Mouse (Mus musculus) left cerebral cortex, postnatal 14 days (tissue): ENCODE results near the gene Lcn11. TPM values are rescaled to one million over a fixed set of nuclear protein-coding genes. Genes with fewer than 3 reads are reported as not detected.
"Not testable (repeated sequence)": the region's sequence is repeated elsewhere in the genome, so short reads cannot be mapped to it uniquely, and the experiment has no call there.

Experiments used
- DNase-seq, 2 experiments: peaks; one replicate each; pipeline ENCODE4 v3.0.0; 2021 to 2022; ENCODE audit warnings: low spot score in 2 of 2, mixed read lengths in 1 of 2
- intact Hi-C: fragments of 180-260 bp; cut with DNase I; formaldehyde crosslinking; loops from one replicate; pipeline ENCODE4 v1.15.1; 2025
- total RNA-seq, 2 experiments: library from RNA; stranded (reverse); gene quantifications; 2 replicates each; pipeline ENCODE4 v1.2.3; 2021

The Lcn11 gene
- total RNA-seq, 2 experiments from 2014 or later = not detected

GRCm38 (mm10) chr2:25815748-25816147, 38.9 kb downstream of the Lcn11 start, which contains the start of gene Glt6d1:
Gene Glt6d1 (minus strand): TSS chr2:25815848.
- DNase-seq, intact Hi-C loops: not testable (repeated sequence)

- peak; percentile 24 to 61 for DNase-seq
- intact Hi-C loops = no loop called here
These were observed 46.0 kb downstream of the Lcn11 start, which contains the start of gene Lcn9 for GRCm38 (mm10) chr2:25822806-25823205. Gene Lcn9 (plus strand): TSS chr2:25823153.

- DNase-seq = no peak
- intact Hi-C loops = no loop called here
These were observed 47.9 kb downstream of the Lcn11 start for GRCm38 (mm10) chr2:25824751-25825150.

- intact Hi-C loops = no loop called here
- DNase-seq = no peak
These were observed 51.6 kb downstream of the Lcn11 start for GRCm38 (mm10) chr2:25828344-25828947.

Other genes with a start within 250 kb of the Lcn11 start
- gene Traf2, start 230.1 kb upstream of the Lcn11 start, total RNA-seq = 1 to 10 TPM; 9.1 to 9.5 TPM
- gene Edf1, start 219.2 kb upstream of the Lcn11 start, total RNA-seq = 100 to 1,000 TPM; 190 to 202 TPM
- gene Mamdc4, start 202.2 kb upstream of the Lcn11 start, total RNA-seq = 1 to 10 TPM; 1.8 to 2.1 TPM
- 100 to 1,000 TPM in 1 of 2 experiments, 10 to 100 TPM in 1; 93.5 to 105 TPM for gene Phpt1, start 201.8 kb upstream of the Lcn11 start, total RNA-seq
- gene Ajm1, start 195.3 kb upstream of the Lcn11 start, total RNA-seq = 100 to 1,000 TPM; 123 to 129 TPM
- 100 to 1,000 TPM; 117 to 118 TPM for gene Rabl6, start 168.5 kb upstream of the Lcn11 start, total RNA-seq
- gene Ccdc183, start 159.3 kb upstream of the Lcn11 start, total RNA-seq = not detected
- gene Tmem141, start 155.0 kb upstream of the Lcn11 start, total RNA-seq = 10 to 100 TPM; 27.2 to 27.7 TPM
- gene Fcna, start 149.0 kb upstream of the Lcn11 start, total RNA-seq = 1 to 10 TPM in 1 of 2 experiments, under 1 TPM in 1; 0.72 to 1.1 TPM
- gene Lcn8, start 123.9 kb upstream of the Lcn11 start, total RNA-seq = not detected
- gene Lcn5, start 119.1 kb upstream of the Lcn11 start, total RNA-seq = not detected
- not detected for gene Lcn6, start 100.2 kb upstream of the Lcn11 start, total RNA-seq
- gene Lcn10, start 94.3 kb upstream of the Lcn11 start, total RNA-seq = not detected
- not detected for gene Obp2a, start 77.0 kb upstream of the Lcn11 start, total RNA-seq
- gene Bmyc, start 70.3 kb upstream of the Lcn11 start, total RNA-seq = 10 to 100 TPM; 85.8 to 98.2 TPM
- gene Obp2b, start 40.0 kb upstream of the Lcn11 start, total RNA-seq = not detected
- not detected for gene Lcn3, start 11.4 kb upstream of the Lcn11 start, total RNA-seq
- not detected for gene Gm13539, start 5.2 kb downstream of the Lcn11 start, total RNA-seq
- gene Glt6d1, start 38.8 kb downstream of the Lcn11 start, total RNA-seq = not detected
- gene Lcn9, start 46.1 kb downstream of the Lcn11 start, total RNA-seq = not detected
- gene Sohlh1, start 70.2 kb downstream of the Lcn11 start, total RNA-seq = not detected
- gene Kcnt1, start 86.7 kb downstream of the Lcn11 start, total RNA-seq = 100 to 1,000 TPM; 114 to 120 TPM
- gene Camsap1, start 206.3 kb downstream of the Lcn11 start, total RNA-seq = 100 to 1,000 TPM; 139 to 167 TPM
- 10 to 100 TPM; 80.3 to 86.7 TPM for gene Ubac1, start 244.7 kb downstream of the Lcn11 start, total RNA-seq